In genomic region chrX:134757293-134757995, GRCm38 (mm10) we compare ENCODE assay signal across 8 mouse cellular contexts. TPM values are rescaled to one million over a fixed set of nuclear protein-coding genes. Genes with fewer than 3 reads are reported as not detected.
DNase-seq lines count a peak whose midpoint lies in the region; ATAC-seq lines count a peak whose summit lies in the region.

No protein-coding gene starts in this region.

- no peaks in the 10 kb centered on the region for H3K36me3 ChIP-seq in embryonic facial prominence, embryonic 12.5 days
- H3K36me3 ChIP-seq in intestine, embryonic 15.5 days: no peaks in the 10 kb centered on the region
- no peaks in the 10 kb centered on the region for H3K36me3 ChIP-seq in midbrain, embryonic 13.5 days

- 25% methylated on average over 11 of the region's 13 CpGs for WGBS in embryonic facial prominence, embryonic 12.5 days
- 30% methylated on average over 13 of the region's 13 CpGs for WGBS in intestine, embryonic 15.5 days
- WGBS in midbrain, embryonic 13.5 days: 28% methylated on average over 13 of the region's 13 CpGs

- peak overlapping the region; percentile 50 for H3K4me2 ChIP-seq in embryonic facial prominence, embryonic 12.5 days (replicated peaks)
- H3K4me2 ChIP-seq in intestine, embryonic 15.5 days (replicated peaks): peak overlapping the region; percentile 52
- H3K4me2 ChIP-seq in midbrain, embryonic 13.5 days (replicated peaks): peak overlapping the region; percentile 55

- no peaks in the 10 kb centered on the region for H3K27me3 ChIP-seq in embryonic facial prominence, embryonic 12.5 days
- no peaks in the 10 kb centered on the region for H3K27me3 ChIP-seq in intestine, embryonic 15.5 days (replicated peaks)
- peaks cover 17% of the 10 kb centered on the region; the same call in 1 of the 2 replicates for H3K27me3 ChIP-seq in midbrain, embryonic 13.5 days

- peak overlapping the region; percentile 65 for H3K9ac ChIP-seq in embryonic facial prominence, embryonic 12.5 days
- H3K9ac ChIP-seq in intestine, embryonic 15.5 days: peak overlapping the region; percentile 65
- peak overlapping the region; percentile 76 for H3K9ac ChIP-seq in midbrain, embryonic 13.5 days (replicated peaks)

- 0 out of 2 replicates have a peak, but pooled peaks cover 2% of the 10 kb centered on the region for H3K4me1 ChIP-seq in embryonic facial prominence, embryonic 12.5 days
- no peaks in the 10 kb centered on the region for H3K4me1 ChIP-seq in intestine, embryonic 15.5 days (replicated peaks)
- peaks cover 7% of the 10 kb centered on the region for H3K4me1 ChIP-seq in midbrain, embryonic 13.5 days (replicated peaks)

- H3K27ac ChIP-seq in embryonic facial prominence, embryonic 12.5 days: peak overlapping the region; percentile 76; the same call in 1 of the 2 replicates
- peak overlapping the region; percentile 67 for H3K27ac ChIP-seq in intestine, embryonic 15.5 days
- peak overlapping the region; percentile 76 for H3K27ac ChIP-seq in midbrain, embryonic 13.5 days

- no peak for DNase-seq in cerebellum, postnatal 4 days (ENCODE audit: low spot score in 2 of 2)
- DNase-seq in 3134 (ENCODE audit: extremely low read depth, insufficient read length, low spot score): peak; percentile 13
- no peak for DNase-seq in frontal cortex, postnatal 36 days (ENCODE audit: low spot score in 2 of 2)
- no peak for DNase-seq in left cerebral cortex, postnatal 10 days (ENCODE audit: extremely low spot score in 1 of 2, low spot score in 2 of 2)

- H3K9me3 ChIP-seq in embryonic facial prominence, embryonic 12.5 days: no peaks in the 10 kb centered on the region
- H3K9me3 ChIP-seq in intestine, embryonic 15.5 days: no peaks in the 10 kb centered on the region
- H3K9me3 ChIP-seq in midbrain, embryonic 13.5 days: no peaks in the 10 kb centered on the region

- ATAC-seq in cerebellum, adult (ENCODE audit: insufficient number of reproducible peaks, low FRiP score, low TSS enrichment): peak; percentile 74; the same call in 1 of the 2 replicates
- ATAC-seq in embryonic facial prominence, embryonic 12.5 days (ENCODE audit: insufficient number of reproducible peaks, insufficient read depth, low FRiP score, low TSS enrichment): peak; percentile 55; the same call in 1 of the 2 replicates
- ATAC-seq in intestine, embryonic 15.5 days: peak; percentile 41
- peak; percentile 62 for ATAC-seq in midbrain, embryonic 13.5 days

- H3K4me3 ChIP-seq in embryonic facial prominence, embryonic 12.5 days: peak overlapping the region; percentile 60
- H3K4me3 ChIP-seq in intestine, embryonic 15.5 days (replicated peaks): peak overlapping the region; percentile 58
- peak overlapping the region; percentile 59 for H3K4me3 ChIP-seq in midbrain, embryonic 13.5 days (replicated peaks)

- intact Hi-C loops in left cerebral cortex, postnatal 10 days (cut with DNase I): no loop called here

RNA-seq across cellular contexts. Expression of gene Armcx3, which starts 1.0 kb away (rescaled TPM):
- polyA plus RNA-seq in embryonic facial prominence, embryonic 12.5 days (2016; fragmentation: Nextera tagmentation; extraction: Ambion mirVana): 66.6 and 72.2 TPM in 2 replicates
- 65.0 and 68.6 TPM in 2 replicates for polyA plus RNA-seq in intestine, embryonic 15.5 days (2015; fragmentation: Nextera tagmentation; extraction: Ambion mirVana)
- 59.5 and 59.9 TPM in 2 replicates for polyA plus RNA-seq in midbrain, embryonic 13.5 days (2015; fragmentation: Nextera tagmentation; extraction: Ambion mirVana)
- total RNA-seq in left cerebral cortex, postnatal 10 days (2021): 10 to 100 TPM; 82.9 to 91.2 TPM

RNA-seq across cellular contexts. Expression of gene Armcx6, which starts 6.2 kb away (rescaled TPM):
- 34.4 and 35.7 TPM in 2 replicates for polyA plus RNA-seq in embryonic facial prominence, embryonic 12.5 days (2016; fragmentation: Nextera tagmentation; extraction: Ambion mirVana)
- 17.4 and 19.1 TPM in 2 replicates for polyA plus RNA-seq in intestine, embryonic 15.5 days (2015; fragmentation: Nextera tagmentation; extraction: Ambion mirVana)
- 40.2 and 42.3 TPM in 2 replicates for polyA plus RNA-seq in midbrain, embryonic 13.5 days (2015; fragmentation: Nextera tagmentation; extraction: Ambion mirVana)
- 1 to 10 TPM; 7.0 to 8.9 TPM for total RNA-seq in left cerebral cortex, postnatal 10 days (2021)

RNA-seq across cellular contexts. Expression of gene Armcx1, which starts 39.7 kb away (rescaled TPM):
- 63.2 and 68.7 TPM in 2 replicates for polyA plus RNA-seq in embryonic facial prominence, embryonic 12.5 days (2016; fragmentation: Nextera tagmentation; extraction: Ambion mirVana)
- polyA plus RNA-seq in intestine, embryonic 15.5 days (2015; fragmentation: Nextera tagmentation; extraction: Ambion mirVana): 40.9 and 46.1 TPM in 2 replicates
- 80.5 and 86.8 TPM in 2 replicates for polyA plus RNA-seq in midbrain, embryonic 13.5 days (2015; fragmentation: Nextera tagmentation; extraction: Ambion mirVana)
- 10 to 100 TPM; 58.2 to 72.7 TPM for total RNA-seq in left cerebral cortex, postnatal 10 days (2021)

RNA-seq across cellular contexts. Expression of gene Armcx2, which starts 51.6 kb away (rescaled TPM):
- polyA plus RNA-seq in embryonic facial prominence, embryonic 12.5 days (2016; fragmentation: Nextera tagmentation; extraction: Ambion mirVana): 89.9 and 95.3 TPM in 2 replicates
- 42.6 and 44.3 TPM in 2 replicates for polyA plus RNA-seq in intestine, embryonic 15.5 days (2015; fragmentation: Nextera tagmentation; extraction: Ambion mirVana)
- polyA plus RNA-seq in midbrain, embryonic 13.5 days (2015; fragmentation: Nextera tagmentation; extraction: Ambion mirVana): 99.5 and 100.0 TPM in 2 replicates
- 10 to 100 TPM; 90.3 to 94.4 TPM for total RNA-seq in left cerebral cortex, postnatal 10 days (2021)
